Mouse (Mus musculus): ENCODE measurements at regions not wholly inside any gene's neighbourhood (a gene's known extent, or its start where the extent isn't known, plus 50 kb on each side); places are given as distances from the start of the nearest gene placed in this dataset.

- Histone ChIP-seq H3K9me3 (replicated peaks; ENCODE audit: control insufficient read depth, low read length) (no peaks in the 10 kb centered on the region), H3K4me1 (ENCODE audit: control insufficient read depth, insufficient read depth) (no peaks in the 10 kb centered on the region), H3K27ac (ENCODE audit: low read depth) (no peak overlapping the region), H3K4me2 (ENCODE audit: low read depth, low read length) (no peak overlapping the region), H3K27me3 (ENCODE audit: control insufficient read depth, insufficient read depth, low read length) (no peaks in the 10 kb centered on the region), H3K36me3 (replicated peaks; ENCODE audit: control insufficient read depth, insufficient read depth, low read length) (no peaks in the 10 kb centered on the region), H3K9ac (replicated peaks; ENCODE audit: low read depth, low read length) (no peak overlapping the region), H3K4me3 (ENCODE audit: low read depth, low read length) (no peak overlapping the region)
- ATAC-seq (ENCODE audit: insufficient read depth, low read depth) (no peak), DNase-seq (ENCODE audit: low spot score) (no peak)
- WGBS, result 65% methylated on average over 3 of the region's 3 CpGs
- TF ChIP-seq EP300 (IDR thresholded peaks at IDR 0.05; ENCODE audit: low read depth) (no peak), CTCF (IDR thresholded peaks at IDR 0.05; ENCODE audit: low read depth) (no peak)
These were observed 98.4 kb upstream of the 4930412O13Rik start for GRCm38 (mm10) chr2:9782698-9783097.

- TF ChIP-seq EP300 (IDR thresholded peaks at IDR 0.05; ENCODE audit: low read depth) (no peak), CTCF (IDR thresholded peaks at IDR 0.05; ENCODE audit: low read depth) (no peak)
- DNase-seq (ENCODE audit: low spot score), result no peak
- Histone ChIP-seq H3K36me3 (replicated peaks; ENCODE audit: control insufficient read depth, insufficient read depth, low read length) (no peaks in the 10 kb centered on the region), H3K4me1 (ENCODE audit: control insufficient read depth, insufficient read depth) (no peaks in the 10 kb centered on the region), H3K4me3 (ENCODE audit: low read depth, low read length) (no peak overlapping the region), H3K9me3 (replicated peaks; ENCODE audit: control insufficient read depth, low read length) (no peaks in the 10 kb centered on the region), H3K27me3 (ENCODE audit: control insufficient read depth, insufficient read depth, low read length) (no peaks in the 10 kb centered on the region), H3K27ac (ENCODE audit: low read depth) (no peak overlapping the region), H3K9ac (replicated peaks; ENCODE audit: low read depth, low read length) (no peak overlapping the region), H3K4me2 (ENCODE audit: low read depth, low read length) (no peak overlapping the region)
- 55% methylated on average over 1 of the region's 1 CpGs for WGBS
- ATAC-seq (ENCODE audit: insufficient read depth, low read depth), result no peak
These were observed 89.1 kb upstream of the 4930412O13Rik start for GRCm38 (mm10) chr2:9791970-9792369.

- 84% methylated on average over 1 of the region's 1 CpGs for WGBS
These were observed 88.7 kb upstream of the 4930412O13Rik start for GRCm38 (mm10) chr2:9792381-9792780.

GRCm38 (mm10) chr2:9795401-9795800, 85.7 kb upstream of the 4930412O13Rik start:
- TF ChIP-seq EP300 (IDR thresholded peaks at IDR 0.05; ENCODE audit: low read depth) (no peak), CTCF (IDR thresholded peaks at IDR 0.05; ENCODE audit: low read depth) (no peak)

More at GRCm38 (mm10) chr2:9792381-9792780, 88.7 kb upstream of the 4930412O13Rik start:
- TF ChIP-seq CTCF (IDR thresholded peaks at IDR 0.05; ENCODE audit: low read depth) (no peak), EP300 (IDR thresholded peaks at IDR 0.05; ENCODE audit: low read depth) (no peak)
- Histone ChIP-seq H3K9ac (replicated peaks; ENCODE audit: low read depth, low read length) (no peak overlapping the region), H3K9me3 (replicated peaks; ENCODE audit: control insufficient read depth, low read length) (no peaks in the 10 kb centered on the region), H3K27me3 (ENCODE audit: control insufficient read depth, insufficient read depth, low read length) (no peaks in the 10 kb centered on the region), H3K4me2 (ENCODE audit: low read depth, low read length) (no peak overlapping the region), H3K4me3 (ENCODE audit: low read depth, low read length) (no peak overlapping the region), H3K27ac (ENCODE audit: low read depth) (no peak overlapping the region), H3K4me1 (ENCODE audit: control insufficient read depth, insufficient read depth) (no peaks in the 10 kb centered on the region), H3K36me3 (replicated peaks; ENCODE audit: control insufficient read depth, insufficient read depth, low read length) (no peaks in the 10 kb centered on the region)
- ATAC-seq (ENCODE audit: insufficient read depth, low read depth) (no peak), DNase-seq (ENCODE audit: low spot score) (no peak)

GRCm38 (mm10) chr2:9801484-9801883, 79.6 kb upstream of the 4930412O13Rik start:
- no peak for TF ChIP-seq CTCF (IDR thresholded peaks at IDR 0.05; ENCODE audit: low read depth)
- no peak for TF ChIP-seq EP300 (IDR thresholded peaks at IDR 0.05; ENCODE audit: low read depth)
- ATAC-seq (ENCODE audit: insufficient read depth, low read depth) (no peak), DNase-seq (ENCODE audit: low spot score) (no peak)
- WGBS, result 65% methylated on average over 8 of the region's 8 CpGs
- Histone ChIP-seq H3K4me1 (ENCODE audit: control insufficient read depth, insufficient read depth) (no peaks in the 10 kb centered on the region), H3K4me3 (ENCODE audit: low read depth, low read length) (no peak overlapping the region), H3K4me2 (ENCODE audit: low read depth, low read length) (no peak overlapping the region), H3K36me3 (replicated peaks; ENCODE audit: control insufficient read depth, insufficient read depth, low read length) (no peaks in the 10 kb centered on the region), H3K27ac (ENCODE audit: low read depth) (no peak overlapping the region), H3K27me3 (ENCODE audit: control insufficient read depth, insufficient read depth, low read length) (no peaks in the 10 kb centered on the region), H3K9me3 (replicated peaks; ENCODE audit: control insufficient read depth, low read length) (no peaks in the 10 kb centered on the region), H3K9ac (replicated peaks; ENCODE audit: low read depth, low read length) (no peak overlapping the region)

More at GRCm38 (mm10) chr2:9795401-9795800, 85.7 kb upstream of the 4930412O13Rik start:
- ATAC-seq (ENCODE audit: insufficient read depth, low read depth) (no peak), DNase-seq (ENCODE audit: low spot score) (no peak)
- Histone ChIP-seq H3K9ac (replicated peaks; ENCODE audit: low read depth, low read length) (no peak overlapping the region), H3K27me3 (ENCODE audit: control insufficient read depth, insufficient read depth, low read length) (no peaks in the 10 kb centered on the region), H3K4me2 (ENCODE audit: low read depth, low read length) (no peak overlapping the region), H3K36me3 (replicated peaks; ENCODE audit: control insufficient read depth, insufficient read depth, low read length) (no peaks in the 10 kb centered on the region), H3K4me3 (ENCODE audit: low read depth, low read length) (no peak overlapping the region), H3K27ac (ENCODE audit: low read depth) (no peak overlapping the region), H3K4me1 (ENCODE audit: control insufficient read depth, insufficient read depth) (no peaks in the 10 kb centered on the region), H3K9me3 (replicated peaks; ENCODE audit: control insufficient read depth, low read length) (no peaks in the 10 kb centered on the region)
- 58% methylated on average over 4 of the region's 4 CpGs for WGBS

GRCm38 (mm10) chr2:9804306-9804705, 76.7 kb upstream of the 4930412O13Rik start:
- Histone ChIP-seq H3K4me3 (ENCODE audit: low read depth, low read length) (no peak overlapping the region), H3K27ac (ENCODE audit: low read depth) (no peak overlapping the region), H3K4me2 (ENCODE audit: low read depth, low read length) (no peak overlapping the region), H3K9ac (replicated peaks; ENCODE audit: low read depth, low read length) (no peak overlapping the region), H3K36me3 (replicated peaks; ENCODE audit: control insufficient read depth, insufficient read depth, low read length) (no peaks in the 10 kb centered on the region), H3K27me3 (ENCODE audit: control insufficient read depth, insufficient read depth, low read length) (no peaks in the 10 kb centered on the region), H3K9me3 (replicated peaks; ENCODE audit: control insufficient read depth, low read length) (no peaks in the 10 kb centered on the region), H3K4me1 (ENCODE audit: control insufficient read depth, insufficient read depth) (no peaks in the 10 kb centered on the region)
- DNase-seq (ENCODE audit: low spot score), result no peak
- 41% methylated on average over 3 of the region's 3 CpGs for WGBS
- ATAC-seq (ENCODE audit: insufficient read depth, low read depth), result no peak
- TF ChIP-seq CTCF (IDR thresholded peaks at IDR 0.05; ENCODE audit: low read depth), result no peak
- no peak for TF ChIP-seq EP300 (IDR thresholded peaks at IDR 0.05; ENCODE audit: low read depth)
